Mouse (Mus musculus) urinary bladder, adult 18-20 months (tissue): Measurements from ENCODE around the gene 1700012B07Rik.

Experiments used
- DNase-seq, 2 experiments: peaks; one replicate each; pipeline ENCODE4 v3.0.0; 2022; ENCODE audit warnings: low spot score in 2 of 2, mixed read lengths in 2 of 2

The 1700012B07Rik gene

GRCm38 (mm10) chr11:109827946-109828345 lies at the start of gene 1700012B07Rik:
Gene 1700012B07Rik (minus strand): TSS chr11:109828046.
- DNase-seq, result no peak

- DNase-seq, result no peak
Observed at GRCm38 (mm10) chr11:109876767-109877166, 48.9 kb upstream of the 1700012B07Rik start.

- no peak for DNase-seq
Observed at GRCm38 (mm10) chr11:109875834-109876233, 48.0 kb upstream of the 1700012B07Rik start.

- DNase-seq, result no peak
Observed at GRCm38 (mm10) chr11:109875525-109875802, 47.6 kb upstream of the 1700012B07Rik start.

- DNase-seq, result no peak
Observed at GRCm38 (mm10) chr11:109874651-109875524, 47.0 kb upstream of the 1700012B07Rik start.

- peak in 1 of 2 experiments; percentile 9 for DNase-seq
Observed at GRCm38 (mm10) chr11:109873852-109874610, 46.2 kb upstream of the 1700012B07Rik start.

GRCm38 (mm10) chr11:109873161-109873775 lies 45.4 kb upstream of the 1700012B07Rik start:
- DNase-seq, result no peak

- DNase-seq, result no peak
Observed at GRCm38 (mm10) chr11:109872674-109873073, 44.8 kb upstream of the 1700012B07Rik start.

GRCm38 (mm10) chr11:109872056-109872455 lies 44.2 kb upstream of the 1700012B07Rik start:
- DNase-seq, result no peak

GRCm38 (mm10) chr11:109867861-109868260 lies 40.0 kb upstream of the 1700012B07Rik start:
- no peak for DNase-seq

- no peak for DNase-seq
Observed at GRCm38 (mm10) chr11:109866537-109867160, 38.8 kb upstream of the 1700012B07Rik start.

GRCm38 (mm10) chr11:109865526-109865925 lies 37.7 kb upstream of the 1700012B07Rik start:
- DNase-seq, result no peak

GRCm38 (mm10) chr11:109863951-109864350 lies 36.1 kb upstream of the 1700012B07Rik start:
- DNase-seq, result no peak

GRCm38 (mm10) chr11:109863194-109863746 lies 35.4 kb upstream of the 1700012B07Rik start:
- DNase-seq, result peak in 1 of 2 experiments; percentile 28

- peak; percentile 81 to 89 for DNase-seq
Observed at GRCm38 (mm10) chr11:109860508-109860907, 32.7 kb upstream of the 1700012B07Rik start.

- DNase-seq, result peak; percentile 16
Observed at GRCm38 (mm10) chr11:109859939-109860469, 32.2 kb upstream of the 1700012B07Rik start.

- DNase-seq, result no peak
Observed at GRCm38 (mm10) chr11:109859441-109859840, 31.6 kb upstream of the 1700012B07Rik start.

- peak in 1 of 2 experiments; percentile 13 for DNase-seq
Observed at GRCm38 (mm10) chr11:109857086-109857485, 29.2 kb upstream of the 1700012B07Rik start.

GRCm38 (mm10) chr11:109854056-109854455 lies 26.2 kb upstream of the 1700012B07Rik start:
- DNase-seq, result no peak

- DNase-seq, result no peak
Observed at GRCm38 (mm10) chr11:109853228-109853966, 25.6 kb upstream of the 1700012B07Rik start.
